Mouse (Mus musculus): ENCODE data around the gene Dynlrb2. TPM values are rescaled to one million over a fixed set of nuclear protein-coding genes. Genes with fewer than 3 reads are reported as not detected.

Gene Dynlrb2
- polyA plus RNA-seq, 1 experiment from 2014 or later, result 19.5 TPM

DNA sequence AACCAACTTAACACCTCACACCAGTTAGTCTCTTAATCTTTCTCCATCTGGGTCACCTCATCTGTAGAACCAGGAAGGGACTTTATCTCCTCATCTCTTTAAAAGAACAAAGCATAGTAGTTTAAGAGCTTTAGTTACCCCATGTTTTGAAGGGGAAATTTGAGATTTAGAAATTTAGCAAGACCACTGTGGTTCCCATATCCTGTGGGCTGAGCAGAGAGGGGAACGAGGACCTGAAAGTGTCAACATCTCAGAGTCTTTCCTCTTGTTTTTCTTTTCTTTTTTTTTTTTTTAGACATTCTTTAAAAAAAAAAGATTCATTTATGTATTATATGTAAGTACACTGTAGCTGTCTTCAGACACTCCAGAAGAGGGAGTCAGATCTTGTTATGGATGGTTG lies 38.6 kb downstream of the Dynlrb2 start:
- WGBS, result 81% methylated on average over 1 of the region's 1 CpGs

DNA sequence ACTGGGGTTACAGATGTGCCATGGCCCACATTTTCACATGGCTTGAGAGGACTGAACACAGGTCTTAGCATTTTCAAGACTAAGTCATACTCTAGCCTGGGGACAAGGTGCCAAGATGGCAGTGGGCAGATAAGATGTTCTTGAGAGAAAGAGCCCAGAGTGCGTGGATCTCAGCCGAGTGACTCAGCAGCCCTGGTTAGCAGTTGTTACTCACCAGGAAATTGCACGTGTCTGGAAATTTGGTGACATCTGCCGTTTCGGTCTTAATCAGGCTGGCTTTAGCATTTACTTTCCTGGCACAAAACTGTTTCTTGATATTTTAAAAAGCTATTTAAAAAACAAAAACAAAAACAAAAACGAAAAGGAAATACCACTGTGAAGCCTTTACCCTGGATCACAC lies 47.5 kb downstream of the Dynlrb2 start:
- Histone ChIP-seq H3K4me2 (no peak overlapping the region), H3K9ac (no peak overlapping the region), H3K27me3 (no peaks in the 10 kb centered on the region), H3K4me3 (no peak overlapping the region), H3K36me3 (no peaks in the 10 kb centered on the region), H3K9me3 (no peaks in the 10 kb centered on the region), H3K4me1 (replicated peaks) (no peaks in the 10 kb centered on the region), H3K27ac (replicated peaks) (no peak overlapping the region)
- 91% methylated on average over 6 of the region's 6 CpGs for WGBS
- ATAC-seq (ENCODE audit: low FRiP score, low read depth), result no peak

More for the DNA sequence above, 38.6 kb downstream of the Dynlrb2 start:
- H3K36me3 ChIP-seq, result no peaks in the 10 kb centered on the region
- H3K27ac ChIP-seq (replicated peaks), result no peak overlapping the region
- H3K9me3 ChIP-seq, result no peaks in the 10 kb centered on the region
- ATAC-seq (ENCODE audit: low FRiP score, low read depth), result no peak
- no peaks in the 10 kb centered on the region for H3K4me1 ChIP-seq (replicated peaks)
- H3K27me3 ChIP-seq, result no peaks in the 10 kb centered on the region
- no peak overlapping the region for H3K4me2 ChIP-seq
- no peak overlapping the region for H3K4me3 ChIP-seq
- no peak overlapping the region for H3K9ac ChIP-seq

DNA sequence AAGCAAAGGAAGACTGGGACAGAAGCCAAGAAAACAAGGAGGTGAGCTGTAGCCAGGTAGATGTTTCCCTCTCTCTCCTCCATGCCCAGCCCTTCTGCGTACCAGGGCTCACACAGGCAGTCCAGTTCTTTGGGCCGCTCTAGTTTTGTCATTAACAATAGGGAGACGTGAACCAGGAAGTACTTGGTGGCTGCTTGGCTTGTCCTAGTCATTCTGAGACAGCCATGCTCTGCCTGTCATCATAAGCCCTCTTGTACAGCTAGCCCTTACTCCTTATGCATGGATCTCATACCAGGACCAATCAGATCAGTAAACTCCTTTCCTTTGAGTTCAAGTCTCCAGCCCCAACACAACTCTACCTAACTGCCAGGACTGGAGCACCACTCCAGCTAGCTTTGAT lies 48.0 kb downstream of the Dynlrb2 start:
- 88% methylated on average over 3 of the region's 3 CpGs for WGBS
- no peak overlapping the region for H3K27ac ChIP-seq (replicated peaks)
- H3K9me3 ChIP-seq, result no peaks in the 10 kb centered on the region
- no peak overlapping the region for H3K9ac ChIP-seq
- no peak overlapping the region for H3K4me3 ChIP-seq
- no peak overlapping the region for H3K4me2 ChIP-seq
- H3K4me1 ChIP-seq (replicated peaks), result no peaks in the 10 kb centered on the region
- no peaks in the 10 kb centered on the region for H3K27me3 ChIP-seq
- ATAC-seq (ENCODE audit: low FRiP score, low read depth), result no peak
- no peaks in the 10 kb centered on the region for H3K36me3 ChIP-seq

Other genes starting within 250 kb of the Dynlrb2 start
- gene Cdyl2, start 228.0 kb downstream of the Dynlrb2 start, polyA plus RNA-seq (2015; fragmentation: Nextera tagmentation; extraction: Ambion mirVana), result 10.6 and 10.8 TPM in 2 replicates

All from hindbrain, embryonic 15.5 days (tissue).